In the genomic region with DNA sequence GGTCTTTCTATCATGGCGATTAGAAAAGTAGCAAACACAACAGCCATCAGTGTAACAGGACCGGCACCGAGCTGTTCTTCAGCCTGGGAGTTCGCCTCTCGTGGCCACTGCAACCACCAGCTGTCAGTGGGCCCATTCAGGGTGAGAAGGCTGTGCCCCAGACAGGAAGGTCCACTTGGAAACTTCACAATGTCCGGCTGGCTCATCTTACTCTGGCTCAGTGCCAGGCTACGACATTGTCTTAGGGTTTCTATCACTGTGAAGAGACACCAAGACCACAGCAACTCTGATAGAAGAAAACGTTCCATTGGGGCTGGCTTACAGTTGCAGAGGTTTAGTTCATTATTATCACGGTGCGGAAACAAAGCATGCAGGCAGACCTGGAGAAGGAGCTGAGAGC, we compare ENCODE assay signal across 9 mouse cellular contexts. TPM values are rescaled to one million over a fixed set of nuclear protein-coding genes. Genes with fewer than 3 reads are reported as not detected.
DNase-seq lines count a peak whose midpoint lies in the region; ATAC-seq and TF ChIP-seq lines count a peak whose summit lies in the region.
"Had no signal": no experiment of that assay in that cellular context is flagged by ENCODE, and none has a peak within 500 bp of the region (broad histone marks: within the 10 kb centered on the region; RNA-seq: fewer than 3 reads in every experiment).

No protein-coding gene starts in this region.

- ATAC-seq in heart, embryonic 11.5 days (replicated peaks; ENCODE audit: insufficient number of reproducible peaks, low FRiP score, low TSS enrichment): no peak
- ATAC-seq in midbrain, embryonic 13.5 days: no peak
- no peak for ATAC-seq in midbrain, postnatal 0 days (ENCODE audit: low FRiP score)
- ATAC-seq in neural tube, embryonic 15.5 days (ENCODE audit: low FRiP score): no peak
- no peak for ATAC-seq in inflammation-experienced regulatory T-cells, adult 6 months

- no peak overlapping the region for H3K9ac ChIP-seq in heart, embryonic 11.5 days (ENCODE audit: low read depth, low read length)
- no peak overlapping the region for H3K9ac ChIP-seq in midbrain, embryonic 13.5 days (replicated peaks)
- no peak overlapping the region for H3K9ac ChIP-seq in midbrain, postnatal 0 days (replicated peaks; ENCODE audit: low read length, poor library complexity, severe bottlenecking)
- H3K9ac ChIP-seq in neural tube, embryonic 15.5 days (replicated peaks): no peak overlapping the region

- H3K4me1 ChIP-seq in heart, embryonic 11.5 days (ENCODE audit: control insufficient read depth, insufficient read depth, low read length): peaks cover 66% of the 10 kb centered on the region
- H3K4me1 ChIP-seq in midbrain, embryonic 13.5 days (replicated peaks): peaks cover 88% of the 10 kb centered on the region
- H3K4me1 ChIP-seq in midbrain, postnatal 0 days (ENCODE audit: insufficient read depth, low read length): peaks cover 34% of the 10 kb centered on the region
- peaks cover 81% of the 10 kb centered on the region for H3K4me1 ChIP-seq in neural tube, embryonic 15.5 days

- no peak overlapping the region for H3K4me3 ChIP-seq in heart, embryonic 11.5 days (ENCODE audit: low read depth, low read length)
- no peak overlapping the region for H3K4me3 ChIP-seq in midbrain, embryonic 13.5 days (replicated peaks)
- no peak overlapping the region for H3K4me3 ChIP-seq in midbrain, postnatal 0 days (ENCODE audit: low read depth, low read length)
- H3K4me3 ChIP-seq in neural tube, embryonic 15.5 days (replicated peaks): no peak overlapping the region

- H3K27me3 ChIP-seq in heart, embryonic 11.5 days (ENCODE audit: control insufficient read depth, insufficient read depth, low read length): no peaks in the 10 kb centered on the region
- no peaks in the 10 kb centered on the region for H3K27me3 ChIP-seq in midbrain, embryonic 13.5 days
- no peaks in the 10 kb centered on the region for H3K27me3 ChIP-seq in midbrain, postnatal 0 days (ENCODE audit: insufficient read depth, low read length)
- no peaks in the 10 kb centered on the region for H3K27me3 ChIP-seq in neural tube, embryonic 15.5 days (replicated peaks)

- DNase-seq in heart, postnatal 36 days: no peak
- DNase-seq in midbrain, postnatal 0 days (ENCODE audit: low spot score): no peak
- peak; percentile 72 for DNase-seq in kidney, postnatal 14 days
- DNase-seq in gastrocnemius, postnatal 25 days: no peak
- DNase-seq: cerebellum, postnatal 25 days had no signal

- intact Hi-C loops in heart, postnatal 36 days (cut with DNase I): no loop called here

- peak overlapping the region; percentile 50 for H3K27ac ChIP-seq in heart, embryonic 11.5 days (ENCODE audit: low read depth, low read length)
- H3K27ac ChIP-seq in midbrain, embryonic 13.5 days: peak overlapping the region; percentile 22; the same call in 1 of the 2 replicates
- H3K27ac ChIP-seq in midbrain, postnatal 0 days (ENCODE audit: low read depth, low read length): no peak overlapping the region
- H3K27ac ChIP-seq in neural tube, embryonic 15.5 days (replicated peaks): peak overlapping the region; percentile 54; the same call in 1 of the 2 replicates

- peaks cover 6% of the 10 kb centered on the region; the same call in 1 of the 2 replicates for H3K36me3 ChIP-seq in heart, embryonic 11.5 days (ENCODE audit: control insufficient read depth, insufficient read depth, low read length)
- H3K36me3 ChIP-seq in midbrain, embryonic 13.5 days: peaks cover 7% of the 10 kb centered on the region
- no peaks in the 10 kb centered on the region for H3K36me3 ChIP-seq in midbrain, postnatal 0 days (ENCODE audit: insufficient read depth, low read length)
- peaks cover 5% of the 10 kb centered on the region; the same call in 1 of the 2 replicates for H3K36me3 ChIP-seq in neural tube, embryonic 15.5 days

- WGBS in heart, embryonic 11.5 days (ENCODE audit: insufficient replicate concordance): 52% methylated on average over 10 of the region's 10 CpGs
- WGBS in midbrain, embryonic 13.5 days: 70% methylated on average over 10 of the region's 10 CpGs
- 59% methylated on average over 10 of the region's 10 CpGs for WGBS in midbrain, postnatal 0 days
- WGBS in neural tube, embryonic 15.5 days: 53% methylated on average over 10 of the region's 10 CpGs

- no peaks in the 10 kb centered on the region for H3K9me3 ChIP-seq in heart, embryonic 11.5 days (replicated peaks; ENCODE audit: control insufficient read depth, low read length)
- H3K9me3 ChIP-seq in midbrain, embryonic 13.5 days: no peaks in the 10 kb centered on the region
- H3K9me3 ChIP-seq in midbrain, postnatal 0 days (ENCODE audit: low read length): no peaks in the 10 kb centered on the region
- H3K9me3 ChIP-seq in neural tube, embryonic 15.5 days (replicated peaks): no peaks in the 10 kb centered on the region; the same call in 1 of the 2 replicates

- H3K4me2 ChIP-seq in heart, embryonic 11.5 days: no peak overlapping the region
- H3K4me2 ChIP-seq in midbrain, embryonic 13.5 days (replicated peaks): no peak overlapping the region
- H3K4me2 ChIP-seq in midbrain, postnatal 0 days (ENCODE audit: low read depth, low read length, poor library complexity, severe bottlenecking): no peak overlapping the region
- no peak overlapping the region for H3K4me2 ChIP-seq in neural tube, embryonic 15.5 days

- TF ChIP-seq CTCF in midbrain, postnatal 0 days (IDR thresholded peaks at IDR 0.05): no peak

RNA-seq across cellular contexts. Expression of a gene that starts 45.1 kb away (rescaled TPM):
- polyA plus RNA-seq in heart, embryonic 11.5 days (2014; fragmentation: Nextera tagmentation; extraction: Ambion mirVana): 75.5 and 84.5 TPM in 2 replicates
- 10 to 100 TPM; 12.4 to 16.2 TPM for total RNA-seq in heart, postnatal 36 days (2021)
- polyA plus RNA-seq in midbrain, embryonic 13.5 days (2015; fragmentation: Nextera tagmentation; extraction: Ambion mirVana): 24.9 and 31.2 TPM in 2 replicates
- 19.8 and 21.5 TPM in 2 replicates for total RNA-seq in midbrain, postnatal 0 days (2014; rRNA removed)
- polyA plus RNA-seq in midbrain, postnatal 0 days (2015; fragmentation: Nextera tagmentation; extraction: Ambion mirVana): 13.2 and 16.5 TPM in 2 replicates
- polyA plus RNA-seq in neural tube, embryonic 15.5 days (2015; fragmentation: Nextera tagmentation; extraction: Ambion mirVana): 22.0 and 29.3 TPM in 2 replicates
- 1 to 10 TPM; 3.8 TPM for total RNA-seq in gastrocnemius, postnatal 25 days (2021)
- polyA plus RNA-seq in inflammation-experienced regulatory T-cells, adult 6 months (2017; shearing (Covaris generic)): not detected

Comparison
In these comparisons a context has a peak if more than half of its experiments do, and no peak if none do; other contexts are left out.
1. RNA of a gene that starts 45.1 kb away (polyA plus RNA-seq): 75.5 to 84.5 TPM in heart, embryonic 11.5 days, 24.9 to 31.2 TPM in midbrain, embryonic 13.5 days, 22.0 to 29.3 TPM in neural tube, embryonic 15.5 days and 13.2 to 16.5 TPM in midbrain, postnatal 0 days; not detected in inflammation-experienced regulatory T-cells, adult 6 months; every median in the first group is over 10 times any median in the second.